Mouse (Mus musculus) left cerebral cortex, adult 8-10 months (tissue): Measurements from ENCODE around the gene Rela. TPM values are rescaled to one million over a fixed set of nuclear protein-coding genes. Genes with fewer than 3 reads are reported as not detected.

Experiments
- DNase-seq, 2 experiments: peaks; one replicate each; pipeline ENCODE4 v3.0.0; 2022; ENCODE audit warnings: low spot score in 2 of 2
- total RNA-seq, 4 experiments: library from RNA; stranded (reverse); gene quantifications; 2 replicates each; pipeline ENCODE4 v1.2.4; 2022

Rela gene
- 10 to 100 TPM; 22.5 to 25.3 (median 23.7) TPM for total RNA-seq

GRCm38 (mm10) chr19:5637069-5638047 is at the start of gene Rela:
Gene Rela (plus strand): TSS chr19:5637483.
- DNase-seq = peak; percentile 84 to 85

DNA sequence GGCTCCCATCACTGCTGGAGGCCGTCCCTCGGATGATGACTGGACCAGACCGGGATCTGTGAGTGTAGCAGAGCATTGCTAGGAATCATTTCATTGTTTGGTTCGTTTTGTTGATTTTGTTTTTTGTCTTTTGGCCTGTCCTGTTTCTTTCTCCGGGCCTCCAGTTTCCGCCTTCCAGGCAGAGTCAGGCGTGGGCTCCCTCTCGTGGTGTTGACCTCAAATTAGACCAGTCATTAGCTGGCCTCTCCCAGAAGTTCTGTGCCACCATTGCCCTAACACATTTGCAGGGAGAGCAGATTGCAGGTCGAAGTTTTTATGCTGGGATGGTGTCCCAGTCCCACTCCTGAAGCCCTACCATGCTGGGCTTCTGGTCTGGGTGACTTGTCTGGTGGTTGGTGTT is 48.1 kb upstream of the Rela start:
- no peak for DNase-seq

GRCm38 (mm10) chr19:5591888-5592287 is 45.4 kb upstream of the Rela start:
- no peak for DNase-seq

DNA sequence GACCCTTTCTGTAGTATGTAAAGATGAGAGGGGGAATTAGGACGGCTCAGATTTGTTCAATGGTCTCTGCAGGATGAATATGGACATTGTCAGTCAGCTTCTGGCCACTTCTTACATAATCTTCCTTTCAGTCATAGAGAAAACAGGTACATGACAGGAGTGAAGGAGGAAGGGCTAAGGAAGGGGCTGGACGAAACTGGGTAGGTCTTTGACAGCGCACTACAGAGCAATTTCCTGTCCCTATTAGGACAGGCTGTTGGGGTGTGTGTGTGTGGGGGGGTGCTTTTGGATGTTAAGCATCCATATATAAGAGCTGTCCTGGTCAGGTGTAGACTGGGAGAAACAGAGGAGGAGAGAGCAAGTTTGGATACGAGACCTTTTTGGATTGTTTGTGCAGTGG is 38.1 kb upstream of the Rela start:
- DNase-seq = no peak

DNA sequence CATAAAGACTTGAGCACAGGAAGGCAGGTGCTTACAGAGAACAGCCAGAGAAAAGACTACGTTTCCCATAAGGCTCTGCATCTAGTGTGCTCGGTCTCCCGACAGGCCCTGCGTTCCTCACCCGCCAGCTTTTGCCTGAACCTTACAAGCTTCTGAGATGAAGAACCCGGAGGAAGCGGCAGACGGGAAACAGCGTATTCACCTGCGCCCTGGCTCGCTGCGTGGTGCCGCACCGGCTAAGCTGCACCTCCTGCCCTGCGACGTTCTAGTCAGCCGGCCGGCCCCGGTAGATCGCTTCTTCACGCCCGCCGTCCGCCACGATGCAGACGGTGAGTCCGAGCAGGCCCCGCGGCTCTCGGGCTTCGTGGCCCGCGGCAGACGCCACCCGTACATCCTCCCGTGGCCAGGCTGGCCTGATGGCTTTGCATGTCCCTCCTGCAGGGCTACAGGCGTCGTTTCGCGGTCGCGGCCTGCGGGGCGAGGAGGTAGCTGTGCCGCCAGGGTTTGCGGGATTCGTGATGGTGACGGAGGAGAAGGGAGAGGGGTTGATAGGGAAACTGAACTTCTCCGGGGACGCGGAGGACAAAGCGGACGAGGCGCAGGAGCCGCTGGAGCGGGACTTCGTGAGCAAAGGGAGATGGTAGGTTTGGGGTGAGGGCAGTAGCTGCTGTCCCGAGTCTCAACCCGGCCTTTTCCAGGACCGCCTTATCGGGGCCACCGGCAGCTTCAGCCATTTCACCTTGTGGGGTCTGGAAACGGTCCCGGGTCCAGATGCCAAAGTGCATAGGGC is 35.3 kb upstream of the Rela start, which contains the start of gene Rnaseh2c:
TSS of gene Rnaseh2c (plus strand) at position 122 of the 790 bp plus-strand sequence.
- DNase-seq = peak; percentile 67 to 73

GRCm38 (mm10) chr19:5603664-5604063 is 33.6 kb upstream of the Rela start:
- DNase-seq = no peak

DNA sequence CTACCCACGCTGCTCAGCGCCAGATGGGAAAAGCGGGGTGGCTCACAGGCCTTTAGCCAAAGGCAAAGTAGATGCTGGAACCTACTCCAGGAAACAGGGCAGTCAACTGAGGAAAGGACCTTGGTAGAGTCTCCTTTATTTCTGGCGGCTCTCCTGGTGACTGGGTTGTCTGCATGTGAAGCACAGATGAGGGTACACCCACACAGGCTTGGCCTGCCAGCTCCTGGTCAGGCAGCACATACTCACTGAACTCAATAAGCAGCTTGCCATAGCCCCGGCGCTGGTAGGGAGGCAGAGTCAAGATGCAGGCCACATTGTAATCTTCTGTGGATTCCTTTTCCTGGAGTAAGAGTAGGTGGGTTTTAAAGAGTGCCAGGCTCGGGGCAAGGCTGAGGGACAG is 32.2 kb upstream of the Rela start:
- peak in 1 of 2 experiments; percentile 49 for DNase-seq

GRCm38 (mm10) chr19:5606196-5606595 is 31.1 kb upstream of the Rela start:
- DNase-seq = no peak

GRCm38 (mm10) chr19:5607705-5608410 is 29.4 kb upstream of the Rela start:
- DNase-seq = no peak

GRCm38 (mm10) chr19:5608707-5609106 is 28.6 kb upstream of the Rela start:
- no peak for DNase-seq

- DNase-seq = peak in 1 of 2 experiments; percentile 24
These were observed 28.1 kb upstream of the Rela start for GRCm38 (mm10) chr19:5609171-5609546.

- peak; percentile 85 to 97 for DNase-seq
These were observed 27.5 kb upstream of the Rela start, which contains the start of gene Kat5 for GRCm38 (mm10) chr19:5609547-5610404. Gene Kat5 (minus strand): TSS chr19:5610237.

- DNase-seq = no peak
These were observed 25.3 kb upstream of the Rela start for GRCm38 (mm10) chr19:5611973-5612372.

DNA sequence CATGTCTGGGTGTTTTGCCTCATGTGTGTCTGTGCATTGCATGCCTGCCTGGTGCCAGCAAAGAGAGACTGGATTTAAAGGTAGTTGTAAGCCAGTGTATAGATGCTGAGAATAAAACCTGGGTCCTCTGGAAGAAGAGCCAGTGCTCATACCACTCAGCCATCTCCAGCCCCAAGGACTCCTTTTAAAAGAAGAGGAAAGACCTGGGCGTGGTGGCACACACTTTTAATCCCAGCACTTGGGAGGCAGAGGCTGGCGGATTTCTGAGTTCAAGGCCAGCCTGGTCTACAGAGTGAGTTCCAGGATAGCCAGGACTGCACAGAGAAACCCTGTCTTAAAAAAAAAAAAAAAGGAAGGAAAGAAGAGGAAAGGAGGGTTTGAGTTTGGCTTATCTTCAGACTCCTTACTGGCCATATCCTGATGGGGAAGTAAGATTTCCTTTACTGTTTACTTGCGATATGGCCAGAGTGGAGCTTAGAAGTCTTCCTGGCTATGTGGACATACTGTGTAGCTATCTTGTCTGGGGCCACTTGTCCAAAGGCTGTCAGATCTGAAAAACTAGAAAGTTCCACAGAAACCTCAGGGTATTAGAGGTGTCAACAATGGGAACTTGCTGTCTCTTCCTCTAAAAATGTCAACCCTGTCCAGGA is 24.4 kb upstream of the Rela start:
- DNase-seq = no peak

DNA sequence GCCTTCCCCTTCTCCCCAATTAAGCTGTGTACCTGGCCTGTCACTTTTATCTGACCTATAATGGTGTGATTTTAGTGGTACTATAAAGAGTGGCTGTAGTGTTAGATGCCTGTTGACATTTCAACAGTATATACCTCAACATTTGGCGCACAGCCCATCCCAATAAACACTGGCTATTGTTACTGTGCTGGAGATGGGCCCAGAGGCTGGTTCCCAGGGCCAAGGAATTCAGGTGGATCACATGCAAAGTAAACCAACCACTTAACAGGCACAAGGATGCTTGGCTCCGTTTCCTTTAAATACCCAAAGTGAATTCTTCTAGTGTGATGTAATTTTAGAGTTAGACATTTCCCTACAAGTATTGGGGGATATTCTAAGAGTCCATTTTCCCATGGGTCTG is 22.3 kb upstream of the Rela start:
- DNase-seq = no peak

DNA sequence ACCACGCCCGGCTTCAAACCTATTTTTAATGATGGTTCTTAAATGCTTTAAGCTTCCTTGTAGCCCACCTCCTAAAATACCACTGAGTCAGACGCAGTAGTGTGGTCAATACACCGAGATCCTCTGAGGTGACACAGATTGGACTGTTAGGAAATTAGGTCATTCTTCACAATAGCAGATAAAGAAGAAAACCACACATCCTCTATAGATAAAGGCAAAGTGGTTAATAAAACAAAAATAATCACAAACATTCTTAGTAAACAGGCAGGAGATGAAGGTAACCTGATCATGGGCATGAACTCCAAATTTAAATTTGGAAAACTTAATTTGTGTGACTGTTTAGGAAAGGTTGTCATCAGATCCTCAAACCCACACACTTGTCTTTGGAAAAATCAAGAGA is 17.3 kb upstream of the Rela start:
- DNase-seq = no peak

DNA sequence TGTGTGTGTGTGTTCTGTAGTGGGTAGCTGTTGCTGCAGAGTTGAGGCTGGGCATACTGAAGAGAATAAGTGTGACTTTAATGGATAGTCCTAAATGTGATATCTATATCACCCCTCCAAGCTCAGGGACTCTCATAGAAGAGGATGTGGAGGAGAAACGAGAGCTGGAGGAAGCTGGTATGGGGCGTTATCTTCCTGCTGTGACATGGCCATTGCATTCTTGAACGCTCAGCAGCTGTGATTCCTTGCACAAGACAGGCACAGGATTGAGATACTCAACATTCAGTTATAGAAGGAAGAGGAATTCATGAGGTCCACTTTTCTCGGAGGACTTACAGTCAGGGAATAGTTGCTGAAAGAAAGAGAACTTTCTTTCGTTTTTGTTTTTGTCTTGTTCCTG is 15.4 kb upstream of the Rela start:
- no peak for DNase-seq

GRCm38 (mm10) chr19:5625311-5625710 is 12.0 kb upstream of the Rela start:
- no peak for DNase-seq

DNA sequence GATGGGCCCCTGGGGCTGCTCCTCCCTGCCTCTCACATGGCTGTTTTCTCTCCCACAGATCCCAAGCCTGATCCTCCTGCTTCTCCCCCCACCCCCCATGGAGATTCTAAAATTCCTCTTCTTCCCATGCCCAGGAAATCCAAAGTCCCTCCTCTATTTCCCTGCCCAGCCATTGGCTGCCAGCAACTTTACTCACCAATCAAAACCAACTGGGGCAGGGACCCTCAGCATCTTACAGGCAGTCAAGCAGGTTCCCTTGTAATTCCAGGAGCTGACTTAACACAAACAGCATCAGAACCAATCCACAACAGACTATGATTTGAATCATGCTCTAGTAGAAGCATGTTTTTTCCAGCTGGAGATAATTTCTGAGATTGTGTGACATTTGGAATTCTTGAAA is 7.4 kb upstream of the Rela start:
- DNase-seq = no peak

DNA sequence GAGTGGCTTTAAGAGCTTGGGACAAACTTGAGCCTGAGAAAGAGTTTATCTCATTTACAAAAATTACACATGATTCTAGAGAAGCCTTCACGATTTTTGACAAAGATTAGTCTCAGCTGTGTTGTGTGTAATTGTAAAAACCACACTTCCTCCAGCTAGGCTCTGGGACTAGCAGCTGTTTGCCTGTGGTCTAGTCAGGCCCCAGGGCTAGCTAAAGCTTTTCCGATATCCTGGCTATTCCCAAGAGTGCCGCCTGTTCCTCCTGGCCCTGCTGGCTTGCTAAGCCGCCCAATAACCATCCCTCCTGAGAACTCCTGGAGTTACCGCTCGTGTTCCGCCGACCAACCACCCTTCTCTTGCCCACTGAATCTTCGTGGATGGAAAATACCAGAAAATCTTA is 5.2 kb upstream of the Rela start:
- DNase-seq = no peak
